Mouse (Mus musculus) liver, embryonic 13.5 days (tissue): ENCODE results near the gene Enthd1. TPM values are rescaled to one million over a fixed set of nuclear protein-coding genes. Genes with fewer than 3 reads are reported as not detected.

Experiments used
- ATAC-seq: fragments of 200-750 bp; cut with Nextera tagmentation; 2 replicates; pipeline ENCODE4 v1.8.0; 2017; ENCODE audit warnings: low read depth, mild to moderate bottlenecking, moderate number of reproducible peaks, moderate library complexity
- DNase-seq: peaks from one replicate; pipeline ENCODE4 v3.0.0; 2022
- H3K27ac ChIP-seq: fragments of 300-500 bp; sonication (generic); 2 replicates; pipeline ENCODE4 v1.5.1; 2015; ENCODE audit warnings: moderate library complexity, mild to moderate bottlenecking, inconsistent platforms
- H3K27me3 ChIP-seq: fragments of 300-500 bp; sonication (generic); 2 replicates; pipeline ENCODE4 v1.6.1; 2015; ENCODE audit warnings: mild to moderate bottlenecking, inconsistent platforms
- H3K36me3 ChIP-seq: fragments of 300-500 bp; sonication (generic); 2 replicates; pipeline ENCODE4 v1.6.1; 2015; ENCODE audit warnings: mild to moderate bottlenecking, inconsistent platforms
- H3K4me1 ChIP-seq: fragments of 300-500 bp; sonication (generic); replicated peaks from 2 replicates; pipeline ENCODE4 v1.6.1; 2015; ENCODE audit warnings: inconsistent platforms
- H3K4me2 ChIP-seq: fragments of 300-500 bp; sonication (generic); 2 replicates; pipeline ENCODE4 v1.6.1; 2015; ENCODE audit warnings: inconsistent platforms, mild to moderate bottlenecking, moderate library complexity
- H3K4me3 ChIP-seq: fragments of 300-500 bp; sonication (generic); replicated peaks from 2 replicates; pipeline ENCODE4 v1.5.1; 2015; ENCODE audit warnings: mild to moderate bottlenecking, inconsistent platforms
- H3K9ac ChIP-seq: fragments of 300-500 bp; sonication (generic); 2 replicates; pipeline ENCODE4 v1.6.1; 2015; ENCODE audit warnings: mild to moderate bottlenecking, inconsistent platforms
- H3K9me3 ChIP-seq: fragments of 300-500 bp; sonication (generic); replicated peaks from 2 replicates; pipeline ENCODE4 v1.6.1; 2016; ENCODE audit warnings: inconsistent platforms
- WGBS: fragments of 180-500 bp; shearing (Covaris S2); methylation state at CpG from one replicate; pipeline ENCODE4 v1.1.7; 2015; ENCODE audit not compliant: insufficient replicate concordance; 5-methylcytosine and 5-hydroxymethylcytosine counted together
- polyA plus RNA-seq: library from polyadenylated mRNA; unstranded; fragments of >200 nt; fragmentation: Nextera tagmentation; extraction: Ambion mirVana; gene quantifications from 2 replicates; pipeline ENCODE4 v1.2.1, GENCODE M21; 2015

Enthd1 gene
- not detected in 2 replicates for polyA plus RNA-seq

DNA sequence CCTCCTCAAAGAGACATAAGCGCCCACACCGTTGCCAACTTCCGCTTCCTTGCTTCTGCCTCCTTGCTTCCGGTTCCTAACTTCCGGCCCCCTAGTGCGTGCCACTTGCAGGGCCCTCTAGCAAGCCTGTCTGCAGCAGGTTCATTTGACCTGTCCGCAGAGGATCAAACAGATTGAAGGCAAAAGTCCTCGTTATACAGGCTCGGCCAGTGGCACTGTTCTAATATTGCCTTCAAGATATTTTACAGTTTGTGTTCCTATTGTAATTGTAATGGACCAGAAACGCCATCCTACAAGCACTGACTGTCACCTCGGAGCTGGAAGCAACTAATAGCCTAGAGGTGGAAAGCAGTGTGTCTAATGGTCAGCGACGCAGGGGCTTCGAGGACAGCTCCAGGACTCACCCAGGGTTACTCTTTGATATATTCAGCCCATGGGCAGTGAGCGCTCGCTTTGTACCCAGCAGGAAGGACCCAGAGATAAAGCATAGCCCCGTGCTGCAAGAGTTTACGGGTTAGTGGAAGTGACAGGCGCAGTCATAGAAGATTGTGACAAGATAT is at the start of gene Enthd1:
TSS of gene Enthd1 (minus strand) at position 51 of the 560 bp plus-strand sequence.
- H3K4me1 ChIP-seq = 0 out of 2 replicates have a peak, but pooled peaks cover under 1% of the 10 kb centered on the region
- 70% methylated on average over 19 of the region's 19 CpGs for WGBS
- peaks cover 35% of the 10 kb centered on the region; the same call in 1 of the 2 replicates for H3K27me3 ChIP-seq
- no peak within 1 kb of the TSS for H3K9ac ChIP-seq
- H3K9me3 ChIP-seq = no peaks in the 10 kb centered on the region
- no peaks in the 10 kb centered on the region for H3K36me3 ChIP-seq
- ATAC-seq (no peak), DNase-seq (no peak)
- no peak within 1 kb of the TSS for H3K4me3 ChIP-seq
- H3K4me2 ChIP-seq = no peak within 1 kb of the TSS
- H3K27ac ChIP-seq = no peak within 1 kb of the TSS

DNA sequence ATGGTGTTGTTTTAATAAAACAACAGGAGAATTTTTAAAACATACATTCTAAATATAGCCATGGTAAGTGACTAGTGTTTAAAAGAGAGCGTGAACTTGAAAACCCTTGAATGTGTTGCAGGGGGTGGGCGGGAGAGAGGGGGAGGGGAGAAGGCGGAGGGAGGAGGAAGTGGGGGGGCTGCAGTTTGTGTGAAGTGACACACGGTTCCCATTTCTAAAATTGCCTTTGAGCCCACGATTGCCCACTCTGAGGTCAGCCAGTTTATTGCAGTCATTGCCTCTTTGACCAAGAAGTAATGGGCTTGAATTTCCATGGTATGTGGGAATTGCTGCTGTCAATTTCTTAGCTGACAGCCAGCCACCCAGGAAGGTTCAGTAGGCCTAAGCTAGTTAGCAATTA is 48.9 kb upstream of the Enthd1 start:
- 31% methylated on average over 5 of the region's 5 CpGs for WGBS

DNA sequence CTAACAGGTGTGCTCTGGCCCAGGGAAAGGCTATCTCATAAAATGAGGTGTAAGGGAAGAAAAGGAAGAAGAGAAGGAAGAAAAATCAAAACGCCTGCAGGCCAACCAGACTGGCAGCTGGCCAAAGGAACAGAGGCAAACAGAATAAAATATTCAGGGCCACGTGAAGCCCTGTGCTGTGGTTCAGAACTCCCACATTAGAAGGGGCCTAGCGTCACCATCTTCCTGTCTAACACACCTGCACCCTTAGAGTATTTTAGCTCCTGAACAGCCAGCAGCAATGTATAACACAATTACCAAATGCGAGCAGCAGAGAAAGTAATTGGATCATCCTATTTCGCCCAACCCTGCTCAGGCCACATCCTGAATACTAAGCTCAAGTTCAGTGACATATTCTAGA is 46.5 kb upstream of the Enthd1 start:
- no peaks in the 10 kb centered on the region for H3K9me3 ChIP-seq
- no peak overlapping the region for H3K4me3 ChIP-seq
- WGBS = 67% methylated on average over 5 of the region's 5 CpGs
- no peak for DNase-seq
- H3K9ac ChIP-seq = no peak overlapping the region
- H3K27me3 ChIP-seq = peaks cover 30% of the 10 kb centered on the region
- peaks cover 41% of the 10 kb centered on the region for H3K4me1 ChIP-seq
- no peaks in the 10 kb centered on the region for H3K36me3 ChIP-seq
- ATAC-seq = no peak
- H3K4me2 ChIP-seq = no peak overlapping the region
- no peak overlapping the region; the same call in 1 of the 2 replicates for H3K27ac ChIP-seq

More for the DNA sequence above, 48.9 kb upstream of the Enthd1 start:
- Histone ChIP-seq H3K27me3 (peaks cover 40% of the 10 kb centered on the region), H3K9me3 (no peaks in the 10 kb centered on the region), H3K4me3 (no peak overlapping the region), H3K27ac (no peak overlapping the region), H3K9ac (no peak overlapping the region), H3K4me1 (peaks cover 49% of the 10 kb centered on the region), H3K36me3 (no peaks in the 10 kb centered on the region), H3K4me2 (no peak overlapping the region)
- no peak for DNase-seq
- ATAC-seq = no peak

DNA sequence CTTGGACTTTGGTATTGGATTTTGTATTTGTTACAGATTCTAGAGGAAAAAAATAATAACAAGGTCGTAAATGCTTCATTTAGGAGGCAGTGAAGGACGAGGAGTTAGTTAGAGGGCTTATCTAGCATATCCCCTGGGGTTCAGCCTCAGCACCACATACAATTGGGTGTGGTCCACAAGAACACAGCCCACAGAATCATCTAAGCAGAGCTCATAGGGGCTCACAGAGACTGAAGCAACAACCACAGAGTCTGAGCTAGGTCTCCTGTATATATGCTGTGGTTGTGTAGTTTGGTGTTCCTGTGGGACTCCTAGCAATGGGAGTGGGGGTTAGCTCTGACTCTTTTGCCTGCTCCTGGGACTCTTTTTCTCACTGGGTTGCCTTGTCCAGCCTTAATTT is 45.4 kb upstream of the Enthd1 start:
- Histone ChIP-seq H3K27ac (no peak overlapping the region), H3K9me3 (no peaks in the 10 kb centered on the region), H3K27me3 (peaks cover 21% of the 10 kb centered on the region; the same call in 1 of the 2 replicates), H3K36me3 (no peaks in the 10 kb centered on the region), H3K4me2 (no peak overlapping the region), H3K4me1 (peaks cover 30% of the 10 kb centered on the region), H3K4me3 (no peak overlapping the region), H3K9ac (no peak overlapping the region)
- DNase-seq (no peak), ATAC-seq (peak; percentile 70)
- WGBS = 32% methylated on average over 2 of the region's 2 CpGs

DNA sequence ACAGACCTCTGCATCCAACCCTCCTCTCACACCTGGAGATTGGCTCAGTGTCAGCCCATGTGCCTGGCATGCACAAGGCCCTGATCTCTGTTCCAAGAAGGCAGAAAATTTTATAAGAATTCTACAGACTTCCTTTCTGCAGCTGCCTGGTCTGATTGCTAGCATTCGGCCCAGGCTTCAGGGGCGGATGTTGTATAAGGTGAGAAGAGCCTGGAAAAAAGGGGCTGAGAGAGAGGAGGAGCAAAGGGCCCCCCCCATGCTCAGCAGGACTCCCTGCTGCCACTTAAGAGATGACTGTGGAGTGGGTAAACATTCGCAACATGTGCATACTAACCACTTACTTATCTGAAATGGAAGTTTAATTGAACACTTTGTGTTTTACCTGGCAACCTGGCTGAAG is 43.0 kb upstream of the Enthd1 start:
- Histone ChIP-seq H3K4me3 (no peak overlapping the region), H3K4me2 (no peak overlapping the region), H3K9me3 (no peaks in the 10 kb centered on the region), H3K36me3 (no peaks in the 10 kb centered on the region), H3K27ac (no peak overlapping the region), H3K9ac (no peak overlapping the region), H3K4me1 (peaks cover 20% of the 10 kb centered on the region), H3K27me3 (0 out of 2 replicates have a peak, but pooled peaks cover 2% of the 10 kb centered on the region)
- WGBS = 62% methylated on average over 3 of the region's 3 CpGs
- ATAC-seq (no peak), DNase-seq (no peak)

DNA sequence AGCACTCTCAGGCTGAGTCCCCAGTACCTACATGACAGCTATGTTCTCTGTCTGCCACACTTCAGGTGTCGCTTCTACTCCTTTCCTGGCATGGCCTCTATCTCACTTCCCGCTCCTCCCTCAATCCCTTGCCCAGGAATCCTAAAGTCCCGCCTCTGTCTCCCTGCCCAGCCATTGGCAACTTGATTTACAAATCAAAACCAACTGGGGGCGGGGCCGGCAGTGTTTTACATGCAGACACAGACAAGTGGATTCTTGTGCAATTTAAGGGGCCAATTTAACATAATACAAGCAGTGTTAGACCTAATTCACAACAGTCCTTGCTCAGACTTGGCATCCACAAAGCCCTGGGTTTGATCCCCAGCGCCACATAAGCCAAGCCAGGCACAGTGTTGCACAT is 39.1 kb upstream of the Enthd1 start:
- Histone ChIP-seq H3K9me3 (no peaks in the 10 kb centered on the region), H3K4me2 (no peak overlapping the region), H3K27me3 (peaks cover 9% of the 10 kb centered on the region; the same call in 1 of the 2 replicates), H3K9ac (no peak overlapping the region), H3K36me3 (no peaks in the 10 kb centered on the region), H3K4me1 (peaks cover 10% of the 10 kb centered on the region), H3K4me3 (no peak overlapping the region), H3K27ac (no peak overlapping the region)
- WGBS = 72% methylated on average over 6 of the region's 6 CpGs
- DNase-seq = no peak
- no peak for ATAC-seq

DNA sequence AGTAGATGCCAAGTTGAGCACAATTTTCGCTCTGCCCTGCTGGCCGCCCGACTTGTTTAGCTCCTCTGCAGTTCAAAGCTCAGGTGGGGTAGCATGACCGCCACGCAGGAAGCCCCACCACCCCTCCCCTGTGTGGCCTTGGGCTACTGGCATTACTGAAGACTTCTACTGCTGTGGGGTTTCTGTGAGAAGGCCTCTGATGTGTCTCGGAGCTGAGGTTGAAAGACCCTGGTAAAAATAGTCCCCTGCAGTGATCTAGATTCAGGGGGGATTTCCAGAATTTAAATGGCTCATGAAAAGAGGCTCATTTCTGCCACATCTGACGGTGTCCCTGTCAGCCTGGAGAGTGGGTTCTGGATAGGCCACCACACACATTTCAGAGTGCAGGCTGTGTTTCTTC is 37.5 kb upstream of the Enthd1 start:
- DNase-seq (no peak), ATAC-seq (no peak)
- WGBS = 64% methylated on average over 7 of the region's 7 CpGs
- peaks cover 16% of the 10 kb centered on the region for H3K4me1 ChIP-seq
- no peak overlapping the region for H3K4me2 ChIP-seq
- H3K9ac ChIP-seq = no peak overlapping the region
- no peaks in the 10 kb centered on the region for H3K9me3 ChIP-seq
- H3K4me3 ChIP-seq = no peak overlapping the region
- H3K36me3 ChIP-seq = no peaks in the 10 kb centered on the region
- no peak overlapping the region for H3K27ac ChIP-seq
- peaks cover 15% of the 10 kb centered on the region; the same call in 1 of the 2 replicates for H3K27me3 ChIP-seq

DNA sequence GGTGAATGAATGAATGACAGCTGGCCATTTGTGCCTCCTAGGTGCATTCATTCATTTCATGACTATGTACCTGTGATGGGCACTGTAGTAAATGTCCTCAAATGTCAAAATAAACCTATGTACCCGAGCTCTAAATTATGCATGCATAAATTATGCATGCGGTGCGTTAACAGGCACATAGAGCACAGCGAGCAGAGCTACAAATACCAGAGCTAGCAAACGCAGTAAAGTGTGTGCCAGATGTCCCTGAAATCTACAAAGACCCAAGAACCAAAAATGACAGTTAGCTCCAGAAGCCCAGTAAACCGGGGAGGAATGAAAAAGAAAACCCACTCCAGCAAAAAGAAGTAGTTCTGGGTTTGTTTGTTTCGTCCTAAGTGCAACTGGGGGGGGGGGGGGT is 36.5 kb upstream of the Enthd1 start:
- no peak for ATAC-seq
- Histone ChIP-seq H3K4me1 (peaks cover 16% of the 10 kb centered on the region), H3K27ac (no peak overlapping the region), H3K9ac (no peak overlapping the region), H3K4me3 (no peak overlapping the region), H3K4me2 (no peak overlapping the region), H3K9me3 (no peaks in the 10 kb centered on the region), H3K36me3 (no peaks in the 10 kb centered on the region), H3K27me3 (peaks cover 15% of the 10 kb centered on the region)
- 65% methylated on average over 7 of the region's 7 CpGs for WGBS
- no peak for DNase-seq

DNA sequence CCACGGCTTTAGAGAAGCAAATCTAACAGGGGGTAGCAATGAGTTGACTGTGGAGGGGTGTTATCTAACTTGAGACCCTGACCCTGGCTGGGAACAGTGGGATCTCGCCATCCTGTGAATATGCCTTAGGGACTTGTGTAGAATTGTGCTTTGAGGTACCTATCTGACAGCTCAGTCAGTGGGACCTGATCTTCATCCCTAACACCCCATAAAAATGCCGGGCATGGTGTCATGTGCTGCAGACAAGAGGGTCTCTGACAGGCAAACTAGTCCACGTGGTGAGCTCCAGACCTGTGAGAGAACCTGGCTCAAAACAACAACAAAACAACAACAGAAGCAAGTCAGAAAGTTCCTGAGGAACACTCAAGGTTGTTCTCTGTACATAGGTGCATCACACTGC is 34.9 kb upstream of the Enthd1 start:
- peaks cover 16% of the 10 kb centered on the region for H3K4me1 ChIP-seq
- H3K27ac ChIP-seq = no peak overlapping the region
- no peaks in the 10 kb centered on the region for H3K36me3 ChIP-seq
- H3K27me3 ChIP-seq = peaks cover 18% of the 10 kb centered on the region
- no peaks in the 10 kb centered on the region for H3K9me3 ChIP-seq
- no peak overlapping the region for H3K9ac ChIP-seq
- WGBS = 67% methylated on average over 4 of the region's 4 CpGs
- no peak overlapping the region for H3K4me3 ChIP-seq
- DNase-seq = no peak
- ATAC-seq = no peak
- H3K4me2 ChIP-seq = peak overlapping the region; percentile 61

DNA sequence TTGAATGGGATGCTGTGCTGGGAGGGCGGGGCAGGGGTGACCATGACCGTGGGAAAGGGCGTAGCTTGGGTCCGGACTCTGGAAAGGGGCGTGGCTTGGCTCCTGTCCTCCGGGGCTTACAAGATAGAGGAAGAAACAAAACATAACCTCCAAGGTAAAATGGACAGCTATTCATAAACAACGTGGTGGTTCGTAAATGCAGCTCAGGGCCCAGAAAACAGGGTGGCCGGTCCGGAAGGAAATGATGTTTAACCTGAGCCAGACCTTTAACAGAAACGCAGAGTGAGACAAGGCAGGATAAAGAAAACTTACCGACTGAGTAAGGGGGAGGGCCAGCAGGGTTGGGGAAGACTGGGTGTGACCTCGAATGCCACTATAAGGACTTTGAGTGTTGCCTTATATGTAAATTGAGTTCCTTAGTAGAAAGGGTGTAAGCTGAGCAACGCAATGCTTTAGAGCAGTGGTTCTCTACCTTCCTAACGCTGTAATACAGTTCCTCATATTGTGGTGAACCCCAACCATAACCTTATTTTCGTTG is 34.3 kb upstream of the Enthd1 start:
- ATAC-seq (peak; percentile 93), DNase-seq (peak; percentile 74)
- Histone ChIP-seq H3K9me3 (no peaks in the 10 kb centered on the region), H3K9ac (peak overlapping the region; percentile 37), H3K36me3 (no peaks in the 10 kb centered on the region), H3K27ac (peak overlapping the region; percentile 12; the same call in 1 of the 2 replicates), H3K27me3 (peaks cover 18% of the 10 kb centered on the region), H3K4me3 (peak overlapping the region; percentile 33), H3K4me2 (peak overlapping the region; percentile 61), H3K4me1 (peaks cover 16% of the 10 kb centered on the region)
- 20% methylated on average over 16 of the region's 16 CpGs for WGBS

DNA sequence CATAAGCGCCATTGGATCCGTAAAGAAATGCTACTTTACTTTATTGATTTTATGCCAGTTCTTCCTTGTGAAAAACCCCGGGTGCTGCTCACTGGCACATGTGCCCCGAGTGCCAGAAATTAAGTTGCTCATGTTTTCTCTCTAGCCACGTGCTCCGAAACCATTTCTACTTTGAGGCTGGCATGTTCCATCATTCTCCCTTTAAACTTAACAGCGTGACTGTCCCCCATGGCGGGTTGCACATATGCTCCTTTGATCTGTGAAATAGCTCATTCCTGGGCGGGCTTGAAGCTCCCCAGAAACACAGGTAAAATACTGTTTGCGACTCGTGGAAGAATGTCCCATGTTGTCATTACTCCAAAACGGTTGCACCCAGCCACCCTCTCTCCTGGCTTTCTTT is 33.8 kb upstream of the Enthd1 start:
- H3K27ac ChIP-seq = no peak overlapping the region
- 64% methylated on average over 12 of the region's 12 CpGs for WGBS

DNA sequence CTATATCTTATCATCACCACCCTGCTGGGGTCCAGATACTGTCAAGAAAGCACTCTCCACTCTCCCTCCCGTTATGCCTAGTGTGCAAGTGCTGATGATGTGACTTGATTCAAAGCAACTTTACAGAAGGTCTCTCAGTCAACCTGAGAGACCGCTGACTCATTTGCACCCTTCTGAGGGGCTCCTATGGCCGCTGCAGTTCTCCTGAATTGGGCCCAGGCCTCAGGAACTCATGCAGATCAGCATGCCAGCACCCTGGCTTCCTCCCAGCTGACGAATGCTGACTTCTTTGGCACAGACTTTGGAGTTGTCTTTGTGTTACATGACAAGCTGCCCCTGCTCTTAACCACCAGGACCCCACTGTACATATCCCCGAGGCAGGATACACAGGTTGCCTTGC is 28.9 kb upstream of the Enthd1 start:
- 39% methylated on average over 5 of the region's 5 CpGs for WGBS
- ATAC-seq = no peak
- peaks cover 13% of the 10 kb centered on the region for H3K4me1 ChIP-seq

More for the DNA sequence above, 33.8 kb upstream of the Enthd1 start:
- Histone ChIP-seq H3K9me3 (no peaks in the 10 kb centered on the region), H3K9ac (no peak overlapping the region), H3K36me3 (no peaks in the 10 kb centered on the region), H3K4me1 (peaks cover 18% of the 10 kb centered on the region), H3K27me3 (peaks cover 18% of the 10 kb centered on the region), H3K4me3 (peak overlapping the region; percentile 33), H3K4me2 (peak overlapping the region; percentile 61)
- no peak for DNase-seq
- ATAC-seq = no peak

More for the DNA sequence above, 28.9 kb upstream of the Enthd1 start:
- H3K36me3 ChIP-seq = no peaks in the 10 kb centered on the region
- no peak for DNase-seq
- no peaks in the 10 kb centered on the region for H3K9me3 ChIP-seq
- H3K4me2 ChIP-seq = no peak overlapping the region
- peaks cover 29% of the 10 kb centered on the region for H3K27me3 ChIP-seq
- no peak overlapping the region for H3K27ac ChIP-seq
- H3K9ac ChIP-seq = no peak overlapping the region
- no peak overlapping the region for H3K4me3 ChIP-seq
